Mouse (Mus musculus) Patski (cell line): ENCODE data around the gene Nbeal2. TPM values are rescaled to one million over a fixed set of nuclear protein-coding genes. Genes with fewer than 3 reads are reported as not detected.

Source experiments
- ATAC-seq: fragments of 100-300 bp; one replicate; pipeline ENCODE4 v1.8.0; 2021
- CTCF ChIA-PET: fragments of 350-600 bp; sonication (Branson Sonifier 250); formaldehyde crosslinking; loops from one replicate; lab custom pipeline; 2022; ENCODE audit warnings: inconsistent platforms; lab: Charles Lee
- POLR2A ChIA-PET: fragments of 350-600 bp; sonication (Branson Sonifier 250); formaldehyde crosslinking; loops from one replicate; lab custom pipeline; 2022; ENCODE audit warnings: antibody characterized with exemption, inconsistent platforms; lab: Charles Lee
- DNase-seq: peaks from one replicate; pipeline ENCODE4 v3.0.0-alpha.2; 2011; ENCODE audit warnings: low read depth, low spot score
- H3K27me3 ChIP-seq: fragments of 371-371 bp; one replicate; pipeline ENCODE4 v1.5.1; 2021
- CTCF ChIP-seq: fragments of 100-300 bp; IDR thresholded peaks from one replicate; pipeline ENCODE4 v1.5.1; 2021
- in situ Hi-C: fragments of 300-500 bp; cut with MboI; formaldehyde crosslinking; loops from 3 replicates; pipeline ENCODE4 v1.11.1; 2018; ENCODE audit warnings: low pct_unique_long_range_greater_than_20kb, mixed read lengths
- polyA plus RNA-seq: library from polyadenylated mRNA; unstranded; gene quantifications from one replicate; pipeline ENCODE4 v1.2.3, GENCODE M21; 2021

The Nbeal2 gene
- polyA plus RNA-seq, 1 experiment from 2014 or later = 20.0 TPM

- ChIA-PET CTCF (interaction anchor here (0.8 kb wide), 1 partner anchor 12 kb away, joined by 3 read pairs; no protein-coding TSS in a partner anchor), POLR2A (no interaction called here)
- no peak for TF ChIP-seq CTCF
- DNase-seq = no peak
- in situ Hi-C loops = loop anchor here (10.0 kb wide), 1 partner anchor 188 kb away; no protein-coding TSS in a partner anchor
- H3K27me3 ChIP-seq = no peaks in the 10 kb centered on the region
- ATAC-seq = no peak
These were observed 31.2 kb downstream of the Nbeal2 start for GRCm38 (mm10) chr9:110622621-110623219.

- TF ChIP-seq CTCF = no peak
- ATAC-seq (no peak), DNase-seq (no peak)
- ChIA-PET POLR2A (interaction anchor here (1.1 kb wide), 1 partner anchor 44 kb away, joined by 3 read pairs; no protein-coding TSS in a partner anchor), CTCF (no interaction called here)
- in situ Hi-C loops = loop anchor here (10.0 kb wide), 1 partner anchor 186 kb away; no protein-coding TSS in a partner anchor
- H3K27me3 ChIP-seq = no peaks in the 10 kb centered on the region
These were observed 33.3 kb downstream of the Nbeal2 start for GRCm38 (mm10) chr9:110620685-110621084.

GRCm38 (mm10) chr9:110620180-110620579, 33.8 kb downstream of the Nbeal2 start:
- no peaks in the 10 kb centered on the region for H3K27me3 ChIP-seq
- no peak for ATAC-seq
- CTCF ChIA-PET = no interaction called here
- in situ Hi-C loops = loop anchor here (10.0 kb wide), 1 partner anchor 185 kb away; no protein-coding TSS in a partner anchor
- POLR2A ChIA-PET = interaction anchor here (1.1 kb wide), 1 partner anchor 43 kb away, joined by 3 read pairs; no protein-coding TSS in a partner anchor
- DNase-seq = no peak
- no peak for TF ChIP-seq CTCF

- ChIA-PET POLR2A (interaction anchor here (0.8 kb wide), 1 partner anchor 10 kb away, joined by 3 read pairs; no protein-coding TSS in a partner anchor), CTCF (no interaction called here)
- ATAC-seq (no peak), DNase-seq (no peak)
- in situ Hi-C loops = no loop called here
- no peak for TF ChIP-seq CTCF
- no peaks in the 10 kb centered on the region for H3K27me3 ChIP-seq
These were observed 36.9 kb downstream of the Nbeal2 start for GRCm38 (mm10) chr9:110617081-110617480.

GRCm38 (mm10) chr9:110611471-110611870, 42.5 kb downstream of the Nbeal2 start:
- CTCF ChIA-PET = no interaction called here
- in situ Hi-C loops = no loop called here
- H3K27me3 ChIP-seq = no peaks in the 10 kb centered on the region
- no peak for ATAC-seq
- TF ChIP-seq CTCF = no peak
- DNase-seq = no peak
- POLR2A ChIA-PET = interaction anchor here (0.7 to 0.9 kb wide), 2 partner anchors 242 to 266 kb away, joined by 4 to 6 read pairs; no protein-coding TSS in a partner anchor

GRCm38 (mm10) chr9:110583521-110583920, 70.4 kb downstream of the Nbeal2 start:
- in situ Hi-C loops = no loop called here
- CTCF ChIA-PET = interaction anchor here (0.8 to 1.6 kb wide), 4 partner anchors 9 to 28 kb away, joined by 3 read pairs; no protein-coding TSS in a partner anchor
- no peaks in the 10 kb centered on the region for H3K27me3 ChIP-seq
- ATAC-seq = no peak
- POLR2A ChIA-PET = no interaction called here
- no peak for TF ChIP-seq CTCF
- no peak for DNase-seq

- H3K27me3 ChIP-seq = no peaks in the 10 kb centered on the region
- no peak for DNase-seq
- ChIA-PET POLR2A (no interaction called here), CTCF (interaction anchor here (1.0 kb wide), 1 partner anchor 10 kb away, joined by 3 read pairs; no protein-coding TSS in a partner anchor)
- no peak for TF ChIP-seq CTCF
- in situ Hi-C loops = no loop called here
- no peak for ATAC-seq
These were observed 71.8 kb downstream of the Nbeal2 start for GRCm38 (mm10) chr9:110582161-110582560.

Other genes with a start within 250 kb of the Nbeal2 start
- gene Ptpn23, start 245.9 kb downstream of the Nbeal2 start, polyA plus RNA-seq = 107 TPM
- not detected for gene Ngp, start 234.4 kb downstream of the Nbeal2 start, polyA plus RNA-seq
- 11.6 TPM for gene Klhl18, start 177.5 kb downstream of the Nbeal2 start, polyA plus RNA-seq
- gene Kif9, start 177.2 kb downstream of the Nbeal2 start, polyA plus RNA-seq = 6.6 TPM
- gene Setd2, start 121.6 kb downstream of the Nbeal2 start, polyA plus RNA-seq = 75.1 TPM
- gene Nradd, start 29.7 kb downstream of the Nbeal2 start, polyA plus RNA-seq = 69.3 TPM
- gene Ccdc12, start 2.3 kb upstream of the Nbeal2 start, polyA plus RNA-seq = 88.1 TPM
- gene Myl3, start 87.7 kb upstream of the Nbeal2 start, polyA plus RNA-seq = 0.19 TPM
- gene Pth1r, start 93.0 kb upstream of the Nbeal2 start, polyA plus RNA-seq = 9.9 TPM
- not detected for gene Prss42, start 144.0 kb upstream of the Nbeal2 start, polyA plus RNA-seq
- gene Prss44, start 159.8 kb upstream of the Nbeal2 start, polyA plus RNA-seq = not detected
- gene Prss43, start 172.5 kb upstream of the Nbeal2 start, polyA plus RNA-seq = not detected
- not detected for gene Prss45, start 180.4 kb upstream of the Nbeal2 start, polyA plus RNA-seq
- gene Prss46, start 190.3 kb upstream of the Nbeal2 start, polyA plus RNA-seq = 2.4 TPM
- gene Prss50, start 203.8 kb upstream of the Nbeal2 start, polyA plus RNA-seq = 0.13 TPM
- gene Als2cl, start 225.7 kb upstream of the Nbeal2 start, polyA plus RNA-seq = 69.4 TPM
- gene Tmie, start 226.0 kb upstream of the Nbeal2 start, polyA plus RNA-seq = 5.1 TPM